Mouse (Mus musculus) olfactory bulb, adult 2 months (tissue): ENCODE data around the gene Frmd4a. TPM values are rescaled to one million over a fixed set of nuclear protein-coding genes. Genes with fewer than 3 reads are reported as not detected.

Experiments used
- H3K27ac ChIP-seq: fragments of 200-500 bp; 2 replicates; pipeline ENCODE4 v1.5.1; 2012; ENCODE audit warnings: low read depth, low read length; ENCODE audit not compliant: insufficient read depth
- H3K4me1 ChIP-seq: fragments of 200-500 bp; 2 replicates; pipeline ENCODE4 v1.6.1; 2012; ENCODE audit warnings: low read length; ENCODE audit not compliant: control insufficient read depth, insufficient read depth
- H3K4me3 ChIP-seq: fragments of 200-500 bp; 2 replicates; pipeline ENCODE4 v1.5.1; 2012; ENCODE audit warnings: mild to moderate bottlenecking, low read depth, low read length, moderate library complexity; ENCODE audit not compliant: insufficient read depth
- CTCF ChIP-seq: fragments of 200-500 bp; IDR thresholded peaks from 2 replicates; pipeline ENCODE4 v1.5.1; 2012; ENCODE audit warnings: low read depth, mild to moderate bottlenecking, low read length, moderate library complexity; ENCODE audit not compliant: insufficient read depth
- POLR2A ChIP-seq: fragments of 200-500 bp; IDR thresholded peaks from 2 replicates; pipeline ENCODE4 v1.6.1; 2012; ENCODE audit warnings: mild to moderate bottlenecking, low read depth, low read length, moderate library complexity; ENCODE audit not compliant: insufficient read depth
- WGBS: fragments of 180-500 bp; shearing (Covaris S2); methylation state at CpG from one replicate; pipeline ENCODE4 v1.1.7; 2018; 5-methylcytosine and 5-hydroxymethylcytosine counted together
- polyA plus RNA-seq: library from polyadenylated mRNA; stranded (reverse); fragments of >200 nt; gene quantifications from 2 replicates; pipeline ENCODE4 v1.2.4, GENCODE M21; 2012; ENCODE audit warnings: low replicate concordance; ENCODE audit not compliant: missing spikeins, insufficient read depth, insufficient read length

The Frmd4a gene
- polyA plus RNA-seq: 94.0 TPM in 1 of 2 replicates, not detected in the other

DNA sequence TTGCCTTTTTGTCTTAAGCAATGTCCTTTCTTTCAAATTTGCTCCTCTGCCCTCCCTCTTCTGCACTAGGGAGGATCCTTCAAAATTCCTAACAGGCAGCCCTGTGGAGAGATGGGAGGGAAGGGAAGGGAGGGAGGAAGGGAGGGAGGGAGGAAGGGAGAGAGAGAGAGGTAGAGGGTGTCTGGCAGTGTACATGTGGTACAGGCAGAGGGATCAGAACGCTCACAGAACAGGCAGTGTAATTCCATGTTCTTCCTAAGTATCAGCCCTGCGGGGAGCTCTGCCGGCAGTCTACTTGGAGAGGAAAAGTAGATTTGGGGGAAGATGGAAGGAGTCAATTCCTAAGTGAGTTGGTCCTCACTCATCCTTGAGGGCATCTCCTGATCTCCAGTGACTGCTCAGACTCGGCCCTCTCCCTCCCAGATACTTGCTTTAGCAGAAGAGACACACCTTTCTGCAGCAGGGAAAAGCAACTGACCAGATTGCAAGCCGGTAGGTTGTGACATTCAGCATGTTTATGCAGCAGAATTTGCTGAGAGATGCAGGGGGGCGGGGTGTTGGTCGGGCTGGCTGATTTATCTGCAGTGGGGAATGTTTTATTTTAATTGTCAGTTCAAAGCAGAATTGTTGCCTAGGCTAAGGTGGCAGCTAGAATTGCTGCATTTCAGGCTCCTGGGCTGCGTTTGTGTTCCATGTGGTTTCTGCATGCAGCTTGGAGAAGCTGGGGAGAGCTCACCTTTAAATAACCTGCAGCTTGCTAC is at the start of gene Frmd4a:
Frmd4a (plus strand) TSS at position 190 of the 761 bp plus-strand sequence.
- 28% methylated on average over 8 of the region's 8 CpGs for WGBS
- Histone ChIP-seq H3K27ac (peak within 1 kb of the TSS; percentile 63), H3K4me3 (peak within 1 kb of the TSS; percentile 52), H3K4me1 (peaks cover 4% of the 10 kb centered on the region)
- no peak for TF ChIP-seq CTCF
- TF ChIP-seq POLR2A: no peak

GRCm38 (mm10) chr2:3988876-3989275 is 28.6 kb upstream of the Frmd4a start:
- Histone ChIP-seq H3K4me1 (no peaks in the 10 kb centered on the region), H3K27ac (no peak overlapping the region), H3K4me3 (no peak overlapping the region)
- WGBS: 91% methylated on average over 7 of the region's 7 CpGs
- TF ChIP-seq POLR2A (no peak), CTCF (no peak)

DNA sequence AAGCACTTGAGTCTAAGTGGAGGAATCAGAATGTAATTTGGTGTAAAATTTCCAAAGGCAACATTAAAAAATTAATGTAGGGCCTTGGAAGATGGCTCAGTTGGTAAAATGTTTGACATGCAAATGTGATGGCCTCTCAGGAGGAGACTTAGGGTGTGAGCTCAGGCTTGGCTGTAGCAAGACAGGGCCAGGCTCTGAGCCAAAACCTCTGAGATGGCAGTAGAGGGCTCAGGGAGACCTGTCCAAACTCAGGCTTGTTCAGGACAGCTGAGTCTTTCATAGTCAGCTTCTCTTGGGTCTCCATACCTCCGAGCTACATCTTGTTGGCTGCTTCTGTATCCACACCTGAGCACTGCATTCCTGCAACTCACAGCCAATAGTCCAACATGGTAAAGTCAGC is 27.1 kb upstream of the Frmd4a start:
- 63% methylated on average over 1 of the region's 1 CpGs for WGBS
- no peak for TF ChIP-seq POLR2A
- TF ChIP-seq CTCF: no peak

DNA sequence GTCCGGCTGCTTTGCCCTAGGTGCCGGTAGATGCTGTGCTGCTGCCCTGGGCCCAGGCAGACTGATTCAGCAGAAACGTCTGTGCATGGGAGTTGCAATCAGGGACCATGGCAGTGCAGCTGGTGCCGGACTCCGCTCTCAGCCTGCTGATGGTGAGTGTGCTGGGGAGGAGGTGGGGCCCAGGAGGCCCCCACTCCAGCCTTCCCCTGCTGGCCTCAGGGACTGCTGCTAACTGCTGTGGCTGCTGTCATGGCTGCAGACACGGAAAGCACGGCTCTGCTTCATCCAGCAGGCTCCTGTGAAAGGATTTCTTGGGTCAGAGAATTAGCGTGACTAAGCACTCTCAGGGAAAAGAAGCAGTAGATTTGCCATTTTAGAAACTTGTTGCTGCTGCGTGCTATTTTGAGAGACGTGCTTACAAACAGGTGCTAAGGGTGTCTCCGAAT is 937 bp downstream of the Frmd4a start:
- peak overlapping the region; percentile 63 for H3K27ac ChIP-seq
- 21% methylated on average over 11 of the region's 11 CpGs for WGBS
- TF ChIP-seq CTCF (no peak), POLR2A (no peak)
- H3K4me3 ChIP-seq: peak overlapping the region; percentile 52
- peaks cover 4% of the 10 kb centered on the region for H3K4me1 ChIP-seq

More for the DNA sequence above, 27.1 kb upstream of the Frmd4a start:
- no peak overlapping the region for H3K4me3 ChIP-seq
- H3K27ac ChIP-seq: no peak overlapping the region
- H3K4me1 ChIP-seq: no peaks in the 10 kb centered on the region

GRCm38 (mm10) chr2:4018909-4019308 is 1.4 kb downstream of the Frmd4a start:
- peak overlapping the region; percentile 52 for H3K4me3 ChIP-seq
- 46% methylated on average over 4 of the region's 4 CpGs for WGBS
- H3K27ac ChIP-seq: peak overlapping the region; percentile 63; the same call in 1 of the 2 replicates
- H3K4me1 ChIP-seq: peaks cover 4% of the 10 kb centered on the region
- TF ChIP-seq CTCF: no peak
- no peak for TF ChIP-seq POLR2A

DNA sequence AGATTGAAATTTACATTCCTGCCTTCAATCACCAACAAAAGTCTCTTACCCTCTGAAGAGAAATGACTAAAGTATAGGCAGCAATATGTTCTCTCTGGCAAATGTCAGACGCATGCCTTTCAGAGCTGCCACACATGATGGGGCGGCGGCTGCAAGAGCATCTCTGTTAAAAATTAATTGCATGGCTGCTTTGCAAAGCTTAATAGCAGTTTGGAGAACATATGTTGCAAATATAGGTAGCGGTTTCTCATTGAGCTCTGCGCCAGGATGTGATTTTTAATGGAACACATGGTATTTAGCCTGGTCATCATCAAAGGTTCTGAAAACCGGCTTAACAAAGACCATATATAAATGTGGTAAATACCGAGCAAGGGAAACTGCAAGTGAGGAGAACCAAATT is 7.4 kb downstream of the Frmd4a start:
- 90% methylated on average over 7 of the region's 7 CpGs for WGBS
- TF ChIP-seq CTCF: no peak
- TF ChIP-seq POLR2A: no peak
- no peak overlapping the region for H3K27ac ChIP-seq
- no peak overlapping the region for H3K4me3 ChIP-seq
- H3K4me1 ChIP-seq: no peaks in the 10 kb centered on the region

DNA sequence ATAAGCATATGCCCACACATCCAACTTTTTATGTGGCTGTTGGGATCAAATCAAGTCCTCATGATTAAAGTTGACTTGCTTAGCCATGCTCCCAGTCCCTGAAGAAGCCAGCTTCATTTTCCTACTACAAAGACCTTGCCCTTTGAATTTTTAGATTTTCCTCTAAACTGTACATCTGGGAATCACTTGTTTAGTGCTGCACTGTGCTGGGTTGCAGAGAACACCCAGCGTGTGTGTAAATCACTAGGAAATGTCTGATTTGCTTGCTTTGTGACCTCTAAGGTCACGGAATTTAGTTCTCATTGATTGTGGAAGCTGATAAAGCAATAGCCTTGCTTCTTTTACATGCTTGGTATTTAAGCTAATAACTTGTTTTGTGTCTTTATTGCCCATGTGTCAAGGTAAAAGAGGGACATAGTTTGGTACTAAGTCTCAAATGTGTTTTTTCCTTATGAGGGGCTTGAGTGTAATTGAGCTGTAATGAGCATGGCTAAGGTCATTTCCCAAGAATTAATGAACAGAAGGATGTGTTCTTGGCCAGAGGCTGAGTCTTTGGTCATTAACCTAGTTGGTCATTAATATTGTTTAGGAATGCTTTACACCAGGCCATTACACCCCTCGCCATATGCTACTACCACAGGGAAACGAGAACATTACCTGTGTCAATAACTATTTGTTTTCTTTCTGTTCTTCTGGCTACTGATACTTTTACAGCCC is 11.7 kb downstream of the Frmd4a start:
- Histone ChIP-seq H3K4me1 (no peaks in the 10 kb centered on the region), H3K4me3 (no peak overlapping the region), H3K27ac (no peak overlapping the region)
- 89% methylated on average over 4 of the region's 4 CpGs for WGBS
- TF ChIP-seq POLR2A: no peak
- no peak for TF ChIP-seq CTCF

- Histone ChIP-seq H3K4me1 (no peaks in the 10 kb centered on the region), H3K27ac (no peak overlapping the region), H3K4me3 (no peak overlapping the region)
- WGBS: 38% methylated on average over 4 of the region's 4 CpGs
- TF ChIP-seq CTCF (no peak), POLR2A (no peak)
Measured at GRCm38 (mm10) chr2:4036153-4036589, 18.7 kb downstream of the Frmd4a start.

GRCm38 (mm10) chr2:4036651-4037117 is 19.2 kb downstream of the Frmd4a start:
- Histone ChIP-seq H3K4me3 (no peak overlapping the region), H3K27ac (no peak overlapping the region), H3K4me1 (no peaks in the 10 kb centered on the region)
- WGBS: 57% methylated on average over 8 of the region's 8 CpGs
- TF ChIP-seq CTCF (no peak), POLR2A (no peak)
